Mouse (Mus musculus) neural tube, embryonic 14.5 days (tissue): Measurements from ENCODE around the gene Anapc1. TPM values are rescaled to one million over a fixed set of nuclear protein-coding genes. Genes with fewer than 3 reads are reported as not detected.

Experiments
- ATAC-seq: fragments of 200-750 bp; cut with Nextera tagmentation; 2 replicates; pipeline ENCODE4 v1.8.0; 2017; ENCODE audit warnings: low read depth, mild to moderate bottlenecking, moderate TSS enrichment, moderate library complexity
- H3K27ac ChIP-seq: fragments of 300-500 bp; sonication (generic); 2 replicates; pipeline ENCODE4 v1.5.1; 2014; ENCODE audit warnings: low read depth, mild to moderate bottlenecking, control low read depth, low read length, moderate library complexity, mixed read lengths
- H3K27me3 ChIP-seq: fragments of 300-500 bp; sonication (generic); 2 replicates; pipeline ENCODE4 v1.6.1; 2014; ENCODE audit warnings: low read length; ENCODE audit not compliant: control insufficient read depth, insufficient read depth
- H3K36me3 ChIP-seq: fragments of 300-500 bp; sonication (generic); 2 replicates; pipeline ENCODE4 v1.6.1; 2014; ENCODE audit warnings: low read length, mixed read lengths; ENCODE audit not compliant: control insufficient read depth, insufficient read depth
- H3K4me1 ChIP-seq: fragments of 300-500 bp; sonication (generic); 2 replicates; pipeline ENCODE4 v1.6.1; 2014; ENCODE audit warnings: low read length; ENCODE audit not compliant: control insufficient read depth, insufficient read depth
- H3K4me2 ChIP-seq: fragments of 300-500 bp; sonication (generic); 2 replicates; pipeline ENCODE4 v1.6.1; 2014; ENCODE audit warnings: mild to moderate bottlenecking, low read depth, low read length, control low read depth
- H3K4me3 ChIP-seq: fragments of 300-500 bp; sonication (generic); 2 replicates; pipeline ENCODE4 v1.5.1; 2014; ENCODE audit warnings: low read depth, low read length, control low read depth, mixed read lengths
- H3K9ac ChIP-seq: fragments of 300-500 bp; sonication (generic); replicated peaks from 2 replicates; pipeline ENCODE4 v1.6.1; 2014; ENCODE audit warnings: low read depth, mild to moderate bottlenecking, control low read depth, low read length, mixed read lengths
- H3K9me3 ChIP-seq: fragments of 300-500 bp; sonication (generic); 2 replicates; pipeline ENCODE4 v1.6.1; 2016; ENCODE audit warnings: low read length; ENCODE audit not compliant: control insufficient read depth
- WGBS: fragments of 180-500 bp; shearing (Covaris S2); extraction: QIAGEN DNeasy Blood & Tissue Kit; methylation state at CpG from one replicate; pipeline ENCODE4 v1.1.7; 2014; 5-methylcytosine and 5-hydroxymethylcytosine counted together
- polyA plus RNA-seq: library from polyadenylated mRNA; unstranded; fragments of >200 nt; fragmentation: Nextera tagmentation; extraction: Ambion mirVana; gene quantifications from 2 replicates; pipeline ENCODE4 v1.2.1, GENCODE M21; 2014

Gene Anapc1
- polyA plus RNA-seq, 1 experiment from 2014 or later, result 58.0 TPM

DNA sequence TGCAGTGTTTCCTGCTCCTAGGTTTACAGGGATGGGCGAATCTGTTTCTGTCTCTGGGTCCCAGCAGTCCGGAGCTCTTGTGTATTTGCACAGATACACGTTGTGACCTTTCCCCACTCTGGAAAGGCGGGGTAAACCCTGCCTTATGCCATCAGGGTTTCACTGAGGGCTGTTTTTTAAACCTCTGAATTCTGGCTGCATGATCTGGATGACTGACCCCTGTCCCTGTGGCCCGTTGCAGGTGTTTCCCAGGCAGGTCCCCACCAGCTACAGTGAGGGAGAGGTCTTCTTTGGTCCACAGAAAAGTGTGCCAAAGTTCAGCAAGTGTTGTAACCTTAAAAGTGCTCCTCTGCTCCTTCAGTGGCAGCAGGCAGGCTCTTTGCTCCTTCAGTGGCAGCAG lies 77.9 kb downstream of the Anapc1 start:
- Histone ChIP-seq H3K9me3 (no peaks in the 10 kb centered on the region), H3K4me2 (no peak overlapping the region), H3K4me1 (no peaks in the 10 kb centered on the region), H3K36me3 (peaks cover 32% of the 10 kb centered on the region), H3K4me3 (no peak overlapping the region), H3K27ac (no peak overlapping the region), H3K27me3 (no peaks in the 10 kb centered on the region), H3K9ac (no peak overlapping the region)
- 84% methylated on average over 5 of the region's 5 CpGs for WGBS
- ATAC-seq, result no peak

DNA sequence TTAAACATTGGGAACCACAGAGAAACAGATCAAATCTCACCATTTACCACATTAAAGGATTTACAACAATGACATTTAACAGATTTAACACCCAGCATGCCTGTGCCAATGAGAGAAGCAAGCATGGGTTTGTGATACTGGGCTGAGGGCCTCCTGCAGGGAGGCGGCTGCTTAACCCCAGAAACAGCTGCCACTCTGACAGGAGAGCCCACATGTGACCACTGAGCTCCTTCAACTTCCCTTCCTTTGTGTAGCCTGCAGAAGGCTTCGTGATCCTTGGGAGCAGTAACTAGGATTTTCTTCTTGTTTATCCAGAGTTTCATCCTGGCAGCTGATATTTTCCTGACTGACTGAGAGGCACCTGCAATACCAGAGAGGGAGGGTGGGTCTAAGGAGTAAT lies 85.7 kb downstream of the Anapc1 start:
- Histone ChIP-seq H3K4me1 (no peaks in the 10 kb centered on the region), H3K4me2 (no peak overlapping the region), H3K9ac (no peak overlapping the region), H3K36me3 (no peaks in the 10 kb centered on the region), H3K27ac (no peak overlapping the region), H3K27me3 (no peaks in the 10 kb centered on the region), H3K4me3 (no peak overlapping the region), H3K9me3 (no peaks in the 10 kb centered on the region)
- no peak for ATAC-seq
- 35% methylated on average over 2 of the region's 2 CpGs for WGBS

DNA sequence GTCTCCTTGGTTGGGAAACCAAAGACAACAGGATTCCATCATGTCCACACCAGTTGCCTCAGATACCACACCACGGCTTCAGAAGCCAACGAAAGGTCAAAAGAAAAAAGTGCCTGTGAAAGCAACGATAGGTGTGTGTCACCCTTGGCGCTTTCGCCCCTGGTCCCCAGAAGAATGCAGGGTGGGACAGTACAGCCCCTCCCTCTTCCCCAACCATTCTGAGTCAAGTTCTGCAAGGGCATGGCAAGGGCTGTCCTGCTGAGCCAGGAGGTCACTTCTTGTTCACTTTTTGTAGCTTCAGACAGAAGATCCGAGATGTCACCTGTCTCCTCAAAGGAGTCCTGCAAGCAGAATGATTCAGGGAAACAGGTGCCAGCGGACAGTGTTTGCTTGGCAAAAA lies 94.9 kb downstream of the Anapc1 start:
- WGBS, result 88% methylated on average over 7 of the region's 7 CpGs
- Histone ChIP-seq H3K4me1 (no peaks in the 10 kb centered on the region), H3K9me3 (no peaks in the 10 kb centered on the region), H3K27ac (no peak overlapping the region), H3K4me3 (no peak overlapping the region), H3K4me2 (no peak overlapping the region), H3K36me3 (no peaks in the 10 kb centered on the region), H3K9ac (no peak overlapping the region), H3K27me3 (no peaks in the 10 kb centered on the region)
- ATAC-seq, result no peak

DNA sequence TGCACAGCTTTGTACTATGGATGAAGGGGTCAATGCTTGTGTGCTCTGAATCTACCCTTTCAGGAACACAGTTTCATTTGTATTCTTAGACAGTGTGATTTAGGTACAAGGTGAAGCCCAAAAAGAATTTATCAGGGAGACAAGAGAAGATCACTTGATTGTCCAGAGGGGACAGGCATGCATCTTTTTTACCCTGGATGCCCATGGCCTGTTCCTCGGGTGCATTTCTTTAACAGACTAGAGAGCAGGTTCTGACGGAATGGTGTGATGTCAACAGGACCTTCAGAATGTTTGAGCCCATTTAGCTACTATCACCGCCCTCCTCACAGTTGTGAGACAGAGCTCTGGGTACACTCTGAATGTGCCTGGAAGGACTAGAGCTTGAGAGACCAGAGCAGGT lies 96.3 kb downstream of the Anapc1 start, which contains the start of gene Spdye4c:
Gene Spdye4c, plus strand, starts transcription at position 301 of the 400 bp plus-strand sequence.
- Histone ChIP-seq H3K9me3 (no peaks in the 10 kb centered on the region), H3K4me1 (no peaks in the 10 kb centered on the region), H3K27me3 (no peaks in the 10 kb centered on the region), H3K9ac (no peak within 1 kb of the TSS), H3K36me3 (no peaks in the 10 kb centered on the region), H3K4me3 (no peak within 1 kb of the TSS), H3K4me2 (no peak within 1 kb of the TSS), H3K27ac (no peak within 1 kb of the TSS)
- WGBS, result 98% methylated on average over 3 of the region's 3 CpGs
- no peak for ATAC-seq

DNA sequence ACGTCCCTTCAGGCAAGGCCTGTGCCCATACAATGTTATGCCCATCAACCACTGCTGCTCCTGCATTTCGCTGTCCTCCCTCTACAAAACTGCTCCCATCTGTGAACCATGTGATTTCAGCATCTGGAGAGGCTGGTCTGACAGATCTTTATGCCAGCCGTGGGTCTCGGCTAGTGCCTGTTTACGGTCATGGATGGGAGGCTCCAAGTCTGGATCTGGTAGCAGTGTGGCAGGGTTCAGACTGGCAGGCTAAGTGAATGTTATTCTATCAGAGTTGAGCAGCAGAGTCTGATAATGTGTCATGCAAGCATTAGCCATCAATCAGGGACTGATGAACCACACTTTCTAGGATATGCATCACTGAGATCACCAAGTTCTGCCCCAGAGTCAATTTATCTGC lies 104.3 kb downstream of the Anapc1 start:
- WGBS, result 65% methylated on average over 5 of the region's 5 CpGs
- Histone ChIP-seq H3K9me3 (no peaks in the 10 kb centered on the region), H3K36me3 (no peaks in the 10 kb centered on the region), H3K4me1 (no peaks in the 10 kb centered on the region), H3K27me3 (no peaks in the 10 kb centered on the region), H3K9ac (no peak overlapping the region), H3K27ac (no peak overlapping the region), H3K4me3 (no peak overlapping the region), H3K4me2 (no peak overlapping the region)
- ATAC-seq, result no peak

DNA sequence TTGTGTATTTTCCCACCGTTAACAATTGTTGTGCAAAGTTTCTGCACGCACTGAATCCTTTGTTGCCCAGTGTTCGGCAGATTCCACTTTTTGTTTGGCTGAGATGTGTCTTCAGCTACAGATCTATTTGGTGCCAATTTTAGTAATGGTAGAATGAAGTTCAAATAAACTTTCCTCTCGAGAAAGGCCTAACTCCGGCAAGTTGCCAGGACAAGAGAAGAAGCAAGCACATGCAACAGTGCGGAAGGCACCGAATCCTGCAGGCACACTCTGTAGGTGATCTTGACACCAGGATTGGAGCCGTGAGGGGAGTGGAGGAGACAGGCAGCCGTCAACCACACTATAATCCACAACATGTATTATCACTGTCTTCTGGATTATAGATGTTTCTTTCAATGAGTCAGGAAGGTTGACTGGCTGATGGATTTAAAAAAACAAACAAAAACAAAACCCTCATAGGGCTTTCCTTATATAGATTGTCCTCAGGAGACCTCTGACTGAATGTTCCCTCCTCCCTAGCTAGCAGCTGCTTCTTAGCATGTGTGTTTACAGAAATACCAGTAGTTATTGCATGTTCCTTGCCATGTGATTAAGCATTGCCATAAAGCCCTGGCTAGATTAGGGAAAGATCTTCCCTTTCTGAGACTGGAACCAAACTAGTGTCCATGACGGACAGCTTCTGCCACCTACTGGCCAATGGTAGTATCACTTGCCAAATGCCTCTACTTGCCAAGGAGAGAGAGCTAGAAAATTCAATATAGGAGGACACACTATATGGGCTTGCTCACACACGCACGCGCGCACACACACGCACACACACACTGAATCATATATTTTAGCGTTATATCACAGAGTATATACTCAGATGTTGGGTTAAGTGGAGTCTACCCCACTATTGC lies 114.2 kb downstream of the Anapc1 start:
- Histone ChIP-seq H3K27me3 (no peaks in the 10 kb centered on the region), H3K9me3 (no peaks in the 10 kb centered on the region), H3K4me2 (no peak overlapping the region), H3K9ac (no peak overlapping the region), H3K4me3 (no peak overlapping the region), H3K4me1 (no peaks in the 10 kb centered on the region), H3K36me3 (no peaks in the 10 kb centered on the region), H3K27ac (no peak overlapping the region)
- peak; percentile 79 for ATAC-seq
- 52% methylated on average over 16 of the region's 16 CpGs for WGBS

DNA sequence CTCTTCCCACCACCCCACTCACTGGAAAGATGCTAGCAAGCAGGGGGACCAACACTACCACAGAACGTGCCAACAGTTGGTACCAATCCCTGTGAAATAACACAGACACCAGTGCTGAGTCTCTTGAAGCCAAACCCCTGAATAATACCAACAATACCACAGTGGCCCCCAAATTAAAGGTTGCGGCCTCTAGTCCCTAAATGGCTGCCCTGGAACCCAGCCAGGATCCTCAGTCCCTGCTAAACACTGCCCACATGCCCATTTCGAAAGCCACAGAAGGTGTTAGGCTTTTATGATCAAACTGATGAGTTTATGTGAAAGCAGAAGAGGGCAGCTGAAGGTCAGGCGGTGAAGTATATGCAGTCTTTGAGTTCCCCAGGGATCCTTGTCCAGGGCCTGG lies 116.2 kb downstream of the Anapc1 start:
- Histone ChIP-seq H3K4me3 (no peak overlapping the region), H3K27ac (no peak overlapping the region), H3K4me2 (no peak overlapping the region), H3K4me1 (no peaks in the 10 kb centered on the region), H3K27me3 (no peaks in the 10 kb centered on the region), H3K36me3 (no peaks in the 10 kb centered on the region), H3K9ac (no peak overlapping the region), H3K9me3 (no peaks in the 10 kb centered on the region)
- ATAC-seq, result no peak
- whole genome bisulfite sequencing, result 78% methylated on average over 4 of the region's 4 CpGs

DNA sequence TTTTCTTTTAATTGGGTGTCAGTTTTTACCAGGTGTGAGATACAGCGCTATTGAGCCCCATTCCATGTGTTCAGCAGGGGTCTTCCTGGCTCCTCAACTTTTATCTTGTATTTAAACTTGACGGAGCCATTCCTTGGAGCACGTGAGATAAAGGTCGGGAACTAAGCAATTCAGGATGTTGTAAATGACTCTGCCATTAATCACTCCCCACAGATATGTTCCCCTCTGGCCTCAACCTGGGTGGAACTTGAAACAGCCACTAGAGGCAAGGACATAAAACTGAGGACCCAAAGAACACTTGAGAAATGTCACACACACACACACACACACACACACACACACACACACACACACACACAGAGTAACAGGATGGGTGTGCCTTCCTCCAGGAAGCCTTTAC lies 118.7 kb downstream of the Anapc1 start:
- no peaks in the 10 kb centered on the region for H3K27me3 ChIP-seq
- H3K4me3 ChIP-seq, result no peak overlapping the region
- no peak overlapping the region for H3K27ac ChIP-seq
- ATAC-seq, result no peak
- 47% methylated on average over 4 of the region's 4 CpGs for WGBS
- no peaks in the 10 kb centered on the region for H3K36me3 ChIP-seq
- H3K4me1 ChIP-seq, result no peaks in the 10 kb centered on the region
- H3K4me2 ChIP-seq, result no peak overlapping the region
- H3K9me3 ChIP-seq, result no peaks in the 10 kb centered on the region
- no peak overlapping the region for H3K9ac ChIP-seq

DNA sequence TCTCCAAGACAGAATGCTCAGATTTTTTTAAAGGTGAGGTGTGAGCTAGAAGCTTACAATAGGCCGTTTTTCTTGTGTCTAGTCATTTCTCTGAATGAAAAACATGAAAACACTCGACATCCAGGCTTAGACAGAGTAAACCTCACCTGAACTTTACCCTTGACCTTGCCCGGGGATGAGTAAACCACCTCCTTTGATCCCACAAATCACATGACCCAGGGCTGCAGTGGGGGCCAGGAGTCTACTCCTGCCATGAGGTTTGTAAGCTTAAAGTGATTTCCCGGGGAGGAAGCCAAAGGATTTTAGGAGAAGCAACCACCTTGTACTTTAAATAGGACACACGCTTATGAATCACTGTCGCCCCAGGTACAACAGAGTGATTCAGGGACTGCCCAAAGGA lies 119.2 kb downstream of the Anapc1 start:
- H3K9ac ChIP-seq, result no peak overlapping the region
- H3K9me3 ChIP-seq, result no peaks in the 10 kb centered on the region
- H3K36me3 ChIP-seq, result no peaks in the 10 kb centered on the region
- ATAC-seq, result no peak
- WGBS, result 81% methylated on average over 6 of the region's 6 CpGs
- H3K27ac ChIP-seq, result no peak overlapping the region
- H3K4me2 ChIP-seq, result no peak overlapping the region
- H3K27me3 ChIP-seq, result no peaks in the 10 kb centered on the region
- H3K4me1 ChIP-seq, result no peaks in the 10 kb centered on the region
- no peak overlapping the region for H3K4me3 ChIP-seq
